Mouse (Mus musculus): ENCODE data around the gene Gm20388. TPM values are rescaled to one million over a fixed set of nuclear protein-coding genes. Genes with fewer than 3 reads are reported as not detected.

Gene Gm20388
- total RNA-seq, 2 experiments from 2014 or later = 1.3 to 8.5 TPM

DNA sequence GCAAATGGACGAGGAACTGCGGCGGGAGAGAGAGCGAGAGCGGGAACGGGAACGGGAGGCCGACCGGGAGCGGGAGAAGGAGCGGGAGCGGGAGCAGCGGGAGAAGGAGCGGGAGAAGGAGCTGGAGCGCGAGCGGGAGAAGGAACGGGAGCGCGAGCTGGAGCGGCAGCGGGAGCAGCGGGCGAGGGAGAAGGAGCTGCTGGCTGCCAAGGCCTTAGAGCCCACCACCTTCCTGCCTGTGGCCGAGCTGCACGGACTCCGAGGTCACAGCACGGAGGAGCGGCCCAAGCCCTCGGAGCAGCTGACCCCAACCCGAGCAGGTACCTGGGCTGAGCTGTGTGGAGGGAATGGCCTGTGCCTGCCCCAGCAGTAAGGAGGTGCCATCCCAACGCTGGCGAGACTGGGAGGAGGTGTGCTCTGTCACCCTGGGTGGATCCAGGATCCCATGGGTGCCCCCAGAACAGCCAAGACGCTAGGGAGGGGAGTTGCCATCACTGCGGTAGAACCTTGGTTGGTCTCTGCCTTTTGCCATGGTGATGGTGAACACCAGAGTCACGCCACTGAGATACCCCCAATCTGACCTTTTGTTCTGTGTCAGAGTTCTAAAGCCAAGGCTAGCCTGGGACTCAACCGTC is 657.6 kb downstream of the Gm20388 start:
- no peak for DNase-seq (ENCODE audit: low spot score in 2 of 2)

GRCm38 (mm10) chr8:120569123-120569522 is 658.5 kb downstream of the Gm20388 start:
- no peak for DNase-seq (ENCODE audit: low spot score in 2 of 2)

DNA sequence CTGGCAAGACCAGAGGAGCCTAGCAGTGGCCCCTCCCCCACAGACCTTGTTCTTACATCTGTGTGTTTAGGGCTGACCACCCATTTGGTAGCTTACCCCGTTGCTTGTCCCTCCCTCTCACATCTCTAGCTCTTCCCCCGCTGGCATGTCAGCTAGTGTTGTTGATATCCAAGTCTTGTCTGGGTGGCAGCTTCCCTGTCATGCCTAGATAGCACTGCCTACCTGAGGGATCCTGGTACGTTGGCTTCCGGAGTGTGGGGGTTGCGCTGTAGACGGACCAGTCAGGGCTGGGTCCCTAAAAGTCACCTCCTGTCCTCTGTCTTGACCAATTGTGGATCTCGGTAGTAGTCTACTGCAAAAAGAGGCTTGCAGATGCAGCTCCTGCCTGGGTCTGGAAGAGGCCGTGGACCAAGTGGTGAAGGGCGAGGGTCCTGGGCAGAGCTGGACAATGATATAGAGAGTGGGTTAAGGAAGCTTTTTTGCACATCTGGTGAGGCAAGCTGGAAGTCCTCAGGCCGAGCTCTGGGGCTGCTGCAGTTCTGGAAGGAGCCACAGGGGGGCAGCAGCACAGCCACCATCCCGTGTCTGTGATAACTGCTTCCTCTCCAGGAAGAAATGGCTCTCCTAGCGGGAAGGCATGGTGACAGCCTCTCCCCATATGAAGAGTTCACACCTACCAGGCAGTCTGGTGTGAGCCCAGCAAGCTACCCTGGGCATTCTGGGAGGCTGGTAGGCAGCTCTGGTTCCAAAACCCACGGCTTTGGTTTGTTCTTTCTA is 659.5 kb downstream of the Gm20388 start:
- peak; percentile 75 to 83 for DNase-seq (ENCODE audit: low spot score in 2 of 2)

GRCm38 (mm10) chr8:120571561-120571960 is 660.9 kb downstream of the Gm20388 start:
- no peak for DNase-seq (ENCODE audit: low spot score in 2 of 2)

- no peak for DNase-seq (ENCODE audit: low spot score in 2 of 2)
Measured at GRCm38 (mm10) chr8:120572534-120572933, 661.9 kb downstream of the Gm20388 start.

DNA sequence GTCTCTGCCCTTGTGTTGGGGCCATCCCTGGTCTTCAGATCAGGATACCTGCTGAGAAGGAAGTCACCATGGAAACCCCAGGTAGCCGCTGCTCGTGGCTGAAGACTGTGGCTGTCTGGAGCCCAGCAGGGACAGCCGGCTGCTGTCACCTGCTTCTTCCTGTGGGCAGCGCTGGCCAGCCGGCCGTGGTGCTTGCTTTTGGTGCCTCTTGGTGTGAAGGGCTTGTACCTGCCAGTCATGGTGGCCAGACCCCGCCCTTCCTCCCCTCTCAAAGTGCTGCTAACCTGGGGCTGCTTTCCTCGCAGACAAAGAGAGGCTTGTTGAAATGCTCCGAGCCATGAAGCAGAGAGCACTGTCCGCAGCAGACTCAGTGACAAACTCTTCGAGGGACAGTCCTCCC is 663.2 kb downstream of the Gm20388 start:
- DNase-seq (ENCODE audit: low spot score in 2 of 2) = no peak

DNA sequence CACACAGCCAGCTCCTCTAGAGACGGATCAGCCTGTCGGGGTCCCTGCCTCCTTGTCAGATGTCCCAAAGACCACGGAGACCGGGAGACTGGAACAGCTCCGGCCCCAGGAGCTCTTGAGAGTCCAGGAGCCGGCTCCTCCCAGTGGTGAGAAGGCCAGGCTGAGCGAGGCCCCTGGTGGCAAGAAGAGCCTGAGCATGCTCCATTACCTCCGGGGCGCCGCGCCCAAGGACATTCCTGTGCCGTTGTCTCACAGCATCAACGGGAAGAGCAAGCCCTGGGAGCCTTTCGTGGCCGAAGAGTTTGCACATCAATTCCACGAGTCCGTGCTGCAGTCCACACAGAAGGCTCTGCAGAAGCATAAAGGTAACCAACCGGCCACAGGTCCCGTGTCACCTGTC is 664.3 kb downstream of the Gm20388 start:
- DNase-seq (ENCODE audit: low spot score in 2 of 2) = no peak

- no peak for DNase-seq (ENCODE audit: low spot score in 2 of 2)
Measured at GRCm38 (mm10) chr8:120575801-120576200, 665.2 kb downstream of the Gm20388 start.

- DNase-seq (ENCODE audit: low spot score in 2 of 2) = no peak
Measured at GRCm38 (mm10) chr8:120577821-120578220, 667.2 kb downstream of the Gm20388 start.

- DNase-seq (ENCODE audit: low spot score in 2 of 2) = no peak
Measured at GRCm38 (mm10) chr8:120580336-120581000, 669.8 kb downstream of the Gm20388 start.

DNA sequence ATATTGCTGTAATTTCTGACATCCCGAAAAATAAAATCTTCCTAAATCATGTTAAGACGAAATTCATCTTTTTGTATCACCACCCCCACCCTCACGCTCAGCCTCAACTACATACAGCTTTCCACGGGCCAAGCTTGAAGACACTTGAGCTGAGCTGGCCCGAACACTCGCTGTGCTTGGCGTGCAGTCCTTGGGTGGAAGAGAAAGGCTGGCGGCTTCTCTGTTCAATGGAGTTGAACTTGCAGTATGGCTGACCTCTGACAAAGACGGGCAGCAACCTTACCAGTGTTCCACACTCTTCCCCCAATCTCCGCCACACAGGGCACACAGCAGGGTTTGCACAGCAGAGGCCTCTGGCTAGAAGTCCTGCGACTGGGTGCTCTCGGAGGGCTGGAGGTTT is 670.7 kb downstream of the Gm20388 start:
- no peak for DNase-seq (ENCODE audit: low spot score in 2 of 2)

GRCm38 (mm10) chr8:120581811-120582210 is 671.2 kb downstream of the Gm20388 start:
- DNase-seq (ENCODE audit: low spot score in 2 of 2) = no peak

GRCm38 (mm10) chr8:120585521-120585920 is 674.9 kb downstream of the Gm20388 start:
- no peak for DNase-seq (ENCODE audit: low spot score in 2 of 2)

- DNase-seq (ENCODE audit: low spot score in 2 of 2) = peak; percentile 96
Measured at GRCm38 (mm10) chr8:120588908-120589771, 678.5 kb downstream of the Gm20388 start, which contains the start of gene Gins2. Gene Gins2, minus strand, starts transcription at chr8:120589304.

DNA sequence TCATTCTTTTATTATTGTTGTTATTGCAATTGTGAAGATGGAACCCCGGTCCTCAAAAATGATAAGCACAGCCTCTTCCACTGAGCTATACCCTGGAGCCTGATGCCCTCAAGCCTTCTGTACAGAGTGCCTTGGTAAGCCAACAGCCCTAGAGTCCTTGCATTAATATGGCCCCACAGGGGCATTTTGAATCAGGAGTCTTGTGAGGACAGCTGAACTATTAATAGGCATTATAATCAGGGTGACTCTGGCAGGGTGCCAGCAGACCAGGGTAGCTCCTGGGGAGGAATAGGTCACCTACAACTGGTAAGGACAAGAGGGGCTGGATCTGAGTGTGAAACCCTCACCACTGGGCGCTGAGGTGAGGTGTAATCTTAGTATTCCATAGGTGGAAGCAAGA is 679.3 kb downstream of the Gm20388 start:
- DNase-seq (ENCODE audit: low spot score in 2 of 2) = no peak

GRCm38 (mm10) chr8:120591587-120592292 is 681.1 kb downstream of the Gm20388 start:
- no peak for DNase-seq (ENCODE audit: low spot score in 2 of 2)

GRCm38 (mm10) chr8:120594571-120594970 is 683.9 kb downstream of the Gm20388 start:
- DNase-seq (ENCODE audit: low spot score in 2 of 2) = no peak

DNA sequence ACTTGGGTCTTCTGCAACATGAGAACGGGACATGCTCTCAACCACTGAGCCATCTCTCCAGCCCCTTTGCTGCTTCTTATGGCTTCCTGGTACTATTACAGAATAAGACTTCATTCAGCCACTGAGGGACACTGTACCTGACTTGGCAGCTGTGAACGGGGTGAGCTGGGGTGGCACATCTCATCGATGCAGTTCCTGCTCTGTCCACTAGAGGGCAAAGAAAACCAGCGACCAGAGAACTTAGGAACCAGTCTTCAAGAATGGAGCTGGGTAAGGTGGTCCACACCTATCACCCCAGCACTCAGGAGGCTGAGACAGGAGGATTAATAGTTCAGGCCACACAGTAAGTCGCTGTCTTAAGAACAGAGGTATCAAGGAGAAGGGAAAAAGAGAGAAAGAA is 685.3 kb downstream of the Gm20388 start:
- peak; percentile 56 to 57 for DNase-seq (ENCODE audit: low spot score in 2 of 2)

DNA sequence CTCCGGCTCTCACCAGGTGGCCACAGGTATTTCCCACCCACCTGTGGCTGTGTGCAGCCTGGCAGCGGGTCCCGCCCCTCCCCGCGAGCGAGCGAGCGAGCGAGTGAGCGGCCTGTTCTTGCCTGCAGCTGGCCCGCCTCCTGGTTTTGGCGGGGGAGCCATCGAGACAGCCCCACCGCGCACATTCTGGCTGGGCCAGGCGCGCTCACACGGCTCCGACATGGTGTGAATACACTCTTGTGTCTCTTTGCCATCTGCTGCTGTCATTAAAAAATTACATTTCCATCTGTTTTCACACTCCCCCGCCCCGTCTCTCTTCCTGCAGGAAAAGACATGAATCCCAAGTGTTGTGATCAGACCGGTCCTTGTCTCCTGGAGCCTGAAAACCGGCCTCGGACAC is 687.9 kb downstream of the Gm20388 start:
- no peak for DNase-seq (ENCODE audit: low spot score in 2 of 2)

- peak; percentile 80 to 87 for DNase-seq (ENCODE audit: low spot score in 2 of 2)
Measured at GRCm38 (mm10) chr8:120599504-120599903, 688.9 kb downstream of the Gm20388 start.

Measured in adrenal gland, adult 18-20 months (tissue).